Mouse (Mus musculus) midbrain, embryonic 14.5 days (tissue): ENCODE measurements around the gene Dync1i2. TPM values are rescaled to one million over a fixed set of nuclear protein-coding genes. Genes with fewer than 3 reads are reported as not detected.

Source experiments
- ATAC-seq: fragments of 200-750 bp; cut with Nextera tagmentation; 2 replicates; pipeline ENCODE4 v1.8.0; 2017; ENCODE audit warnings: moderate number of reproducible peaks, moderate library complexity; ENCODE audit not compliant: low FRiP score, low TSS enrichment
- DNase-seq: peaks from one replicate; pipeline ENCODE4 v3.0.0-alpha.2; 2015
- H3K27ac ChIP-seq: fragments of 300-500 bp; sonication (generic); replicated peaks from 2 replicates; pipeline ENCODE4 v1.5.1; 2014; ENCODE audit warnings: mild to moderate bottlenecking, low read depth, low read length, moderate library complexity
- H3K27me3 ChIP-seq: fragments of 300-500 bp; sonication (generic); 2 replicates; pipeline ENCODE4 v1.6.1; 2014; ENCODE audit warnings: low read length, control low read depth, mixed read lengths; ENCODE audit not compliant: control insufficient read depth, insufficient read depth
- H3K36me3 ChIP-seq: fragments of 300-500 bp; sonication (generic); 2 replicates; pipeline ENCODE4 v1.6.1; 2014; ENCODE audit warnings: low read length, control low read depth; ENCODE audit not compliant: control insufficient read depth, insufficient read depth
- H3K4me1 ChIP-seq: fragments of 300-500 bp; sonication (generic); 2 replicates; pipeline ENCODE4 v1.6.1; 2014; ENCODE audit warnings: mild to moderate bottlenecking, antibody characterized with exemption, low read length, control low read depth; ENCODE audit not compliant: control insufficient read depth, insufficient read depth
- H3K4me2 ChIP-seq: fragments of 300-500 bp; sonication (generic); 2 replicates; pipeline ENCODE4 v1.6.1; 2014; ENCODE audit warnings: mild to moderate bottlenecking, low read length, moderate library complexity
- H3K4me3 ChIP-seq: fragments of 300-500 bp; sonication (generic); replicated peaks from 2 replicates; pipeline ENCODE4 v1.5.1; 2014; ENCODE audit warnings: low read depth, low read length
- H3K9ac ChIP-seq: fragments of 300-500 bp; sonication (generic); replicated peaks from 2 replicates; pipeline ENCODE4 v1.6.1; 2014; ENCODE audit warnings: mild to moderate bottlenecking, low read length, moderate library complexity
- H3K9me3 ChIP-seq: fragments of 300-500 bp; sonication (generic); 2 replicates; pipeline ENCODE4 v1.6.1; 2016; ENCODE audit warnings: low read length, control low read depth, mixed read lengths; ENCODE audit not compliant: control insufficient read depth
- WGBS: fragments of 180-500 bp; shearing (Covaris S2); extraction: QIAGEN DNeasy Blood & Tissue Kit; methylation state at CpG from one replicate; pipeline ENCODE4 v1.1.7; 2014; 5-methylcytosine and 5-hydroxymethylcytosine counted together
- polyA plus RNA-seq: library from polyadenylated mRNA; unstranded; fragments of >200 nt; fragmentation: Nextera tagmentation; extraction: Ambion mirVana; gene quantifications from 2 replicates; pipeline ENCODE4 v1.2.1, GENCODE M21; 2014

Gene Dync1i2
- polyA plus RNA-seq, 1 experiment from 2014 or later = 231 TPM

- Histone ChIP-seq H3K9me3 (no peaks in the 10 kb centered on the region), H3K9ac (no peak overlapping the region), H3K27ac (no peak overlapping the region), H3K27me3 (no peaks in the 10 kb centered on the region), H3K36me3 (peaks cover 30% of the 10 kb centered on the region), H3K4me3 (no peak overlapping the region), H3K4me2 (no peak overlapping the region), H3K4me1 (no peaks in the 10 kb centered on the region)
- no peak for ATAC-seq
- DNase-seq = no peak
- WGBS = 87% methylated on average over 4 of the region's 4 CpGs
Observed at GRCm38 (mm10) chr2:71270085-71270484, 58.6 kb downstream of the Dync1i2 start.

GRCm38 (mm10) chr2:71273955-71274679 is 62.6 kb downstream of the Dync1i2 start:
- 76% methylated on average over 23 of the region's 23 CpGs for whole genome bisulfite sequencing

GRCm38 (mm10) chr2:71275734-71276133 is 64.2 kb downstream of the Dync1i2 start:
- Histone ChIP-seq H3K27ac (no peak overlapping the region), H3K9ac (no peak overlapping the region), H3K27me3 (no peaks in the 10 kb centered on the region), H3K9me3 (no peaks in the 10 kb centered on the region), H3K36me3 (peaks cover 43% of the 10 kb centered on the region), H3K4me1 (no peaks in the 10 kb centered on the region), H3K4me2 (no peak overlapping the region), H3K4me3 (no peak overlapping the region)
- DNase-seq = no peak
- no peak for ATAC-seq
- 88% methylated on average over 7 of the region's 7 CpGs for WGBS

More at GRCm38 (mm10) chr2:71273955-71274679, 62.6 kb downstream of the Dync1i2 start:
- DNase-seq = no peak
- Histone ChIP-seq H3K27ac (no peak overlapping the region), H3K4me1 (no peaks in the 10 kb centered on the region), H3K9me3 (no peaks in the 10 kb centered on the region), H3K36me3 (peaks cover 39% of the 10 kb centered on the region), H3K9ac (no peak overlapping the region), H3K27me3 (no peaks in the 10 kb centered on the region), H3K4me2 (no peak overlapping the region), H3K4me3 (no peak overlapping the region)
- no peak for ATAC-seq

GRCm38 (mm10) chr2:71278791-71279775 is 67.6 kb downstream of the Dync1i2 start:
- 82% methylated on average over 23 of the region's 23 CpGs for WGBS
- Histone ChIP-seq H3K4me2 (no peak overlapping the region), H3K27me3 (no peaks in the 10 kb centered on the region), H3K9ac (no peak overlapping the region), H3K27ac (no peak overlapping the region), H3K36me3 (peaks cover 56% of the 10 kb centered on the region), H3K9me3 (no peaks in the 10 kb centered on the region), H3K4me1 (no peaks in the 10 kb centered on the region), H3K4me3 (no peak overlapping the region)
- DNase-seq (no peak), ATAC-seq (no peak)

GRCm38 (mm10) chr2:71281981-71282380 is 70.5 kb downstream of the Dync1i2 start:
- Histone ChIP-seq H3K4me1 (no peaks in the 10 kb centered on the region), H3K9me3 (no peaks in the 10 kb centered on the region), H3K27me3 (no peaks in the 10 kb centered on the region), H3K36me3 (peaks cover 30% of the 10 kb centered on the region), H3K4me2 (no peak overlapping the region), H3K27ac (no peak overlapping the region), H3K9ac (no peak overlapping the region), H3K4me3 (no peak overlapping the region)
- ATAC-seq = no peak
- DNase-seq = no peak
- WGBS = 92% methylated on average over 1 of the region's 1 CpGs

- Histone ChIP-seq H3K4me1 (peaks cover 8% of the 10 kb centered on the region; the same call in 1 of the 2 replicates), H3K36me3 (0 out of 2 replicates have a peak, but pooled peaks cover 3% of the 10 kb centered on the region), H3K4me2 (no peak overlapping the region), H3K4me3 (no peak overlapping the region), H3K27ac (peak overlapping the region; percentile 32), H3K9me3 (no peaks in the 10 kb centered on the region), H3K27me3 (no peaks in the 10 kb centered on the region), H3K9ac (no peak overlapping the region)
- DNase-seq (peak; percentile 70), ATAC-seq (no peak)
- WGBS = 35% methylated on average over 6 of the region's 6 CpGs
Observed at GRCm38 (mm10) chr2:71290107-71290775, 78.7 kb downstream of the Dync1i2 start.

GRCm38 (mm10) chr2:71291566-71291965 is 80.1 kb downstream of the Dync1i2 start:
- Histone ChIP-seq H3K27me3 (no peaks in the 10 kb centered on the region), H3K36me3 (peaks cover 8% of the 10 kb centered on the region; the same call in 1 of the 2 replicates), H3K27ac (no peak overlapping the region), H3K4me3 (no peak overlapping the region), H3K4me1 (peaks cover 8% of the 10 kb centered on the region; the same call in 1 of the 2 replicates), H3K4me2 (no peak overlapping the region), H3K9me3 (no peaks in the 10 kb centered on the region), H3K9ac (no peak overlapping the region)
- DNase-seq (peak; percentile 33), ATAC-seq (no peak)
- 34% methylated on average over 5 of the region's 5 CpGs for WGBS

GRCm38 (mm10) chr2:71293983-71294382 is 82.5 kb downstream of the Dync1i2 start:
- no peak for ATAC-seq
- DNase-seq = peak; percentile 63
- no peak overlapping the region for H3K9ac ChIP-seq

More at GRCm38 (mm10) chr2:71293983-71294382, 82.5 kb downstream of the Dync1i2 start:
- Histone ChIP-seq H3K27me3 (no peaks in the 10 kb centered on the region), H3K4me1 (peaks cover 8% of the 10 kb centered on the region; the same call in 1 of the 2 replicates), H3K36me3 (peaks cover 22% of the 10 kb centered on the region; the same call in 1 of the 2 replicates), H3K27ac (peak overlapping the region; percentile 72; the same call in 1 of the 2 replicates), H3K9me3 (no peaks in the 10 kb centered on the region), H3K4me2 (no peak overlapping the region), H3K4me3 (no peak overlapping the region)
- WGBS = 40% methylated on average over 3 of the region's 3 CpGs
